Mouse (Mus musculus) ES-E14 (cell line): ENCODE data around the gene Fut1.

Experiments used
- CHD2 ChIP-seq: IDR thresholded peaks from 2 replicates; pipeline ENCODE4 v1.6.1; 2014; ENCODE audit warnings: mild to moderate bottlenecking, low read depth, low read length, inconsistent platforms
- ZC3H11A ChIP-seq: IDR thresholded peaks from 2 replicates; pipeline ENCODE4 v1.6.1; 2012; ENCODE audit warnings: low read depth, mild to moderate bottlenecking, inconsistent platforms, low read length, borderline replicate concordance

- no peak for TF ChIP-seq CHD2
- TF ChIP-seq ZC3H11A, result no peak
Observed at GRCm38 (mm10) chr7:45644183-45644582, 27.1 kb downstream of the Fut1 start.
